Mouse (Mus musculus): ENCODE results near the gene Cacna1g. TPM values are rescaled to one million over a fixed set of nuclear protein-coding genes. Genes with fewer than 3 reads are reported as not detected.
A peak's percentile ranks its signal among the peaks of the same experiment; 100 is the strongest.

Gene Cacna1g
- total and polyA plus RNA-seq, 3 experiments = 1.7 to 3.7 (median 2.4) TPM

DNA sequence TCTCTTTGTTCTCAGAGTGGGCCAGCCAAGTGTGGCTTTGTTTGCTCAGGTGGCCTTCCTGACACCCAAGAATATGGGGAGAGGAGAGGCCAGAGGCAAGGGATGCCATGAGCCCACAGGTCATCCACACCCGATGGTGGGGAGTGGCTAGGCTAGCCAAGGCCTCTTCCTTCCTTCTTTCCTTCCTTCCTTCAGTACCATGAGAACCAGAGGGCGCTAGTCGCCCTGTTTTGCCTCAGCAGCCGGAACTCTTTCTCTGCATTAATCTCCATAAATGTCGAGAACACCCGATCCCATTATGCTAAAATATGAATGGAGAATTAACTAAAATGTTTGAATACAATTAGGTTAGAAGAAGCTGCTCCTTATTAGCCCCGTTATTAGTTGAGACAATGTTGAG lies 53.7 kb downstream of the Cacna1g start:
- TF ChIP-seq MYC (IDR thresholded peaks at IDR 0.05; ENCODE audit: low read depth, low read length) = 0 out of 2 replicates have a peak, but pooled peaks have one; percentile 19
- peak; percentile 83 for TF ChIP-seq ZC3H11A (IDR thresholded peaks at IDR 0.05; ENCODE audit: low read depth, low read length)
- TF ChIP-seq EP300 (IDR thresholded peaks at IDR 0.05; ENCODE audit: low read length) = peak; percentile 18; the same call in 1 of the 2 replicates
- TF ChIP-seq RAD21 (IDR thresholded peaks at IDR 0.05; ENCODE audit: low read depth, low read length) = peak; percentile 90
- peak; percentile 67; the same call in 1 of the 2 replicates for TF ChIP-seq MEF2A (IDR thresholded peaks at IDR 0.05; ENCODE audit: borderline replicate concordance, low read depth, low read length)
- TF ChIP-seq RCOR1 (conservative IDR thresholded peaks at IDR 0.05; ENCODE audit: low read depth, low read length) = peak; percentile 61
- no peak for TF ChIP-seq USF2 (conservative IDR thresholded peaks at IDR 0.05; ENCODE audit: low read depth, low read length)
- peak; percentile 82 for TF ChIP-seq ELF1 (IDR thresholded peaks at IDR 0.05; ENCODE audit: low read depth, low read length)
- peak; percentile 57; the same call in 1 of the 2 replicates for TF ChIP-seq NELFE (IDR thresholded peaks at IDR 0.05; ENCODE audit: low read depth, low read length)
- TF ChIP-seq CHD2 (IDR thresholded peaks at IDR 0.05; ENCODE audit: low read length) = no peak
- TF ChIP-seq CTCF (conservative IDR thresholded peaks at IDR 0.05 in 1 of 2, IDR thresholded peaks at IDR 0.05 in 1 of 2; ENCODE audit: low read depth in 2 of 2, low read length in 2 of 2) = peak; percentile 10 to 93; a peak in 2 of 4 replicates
- TF ChIP-seq CHD1 (IDR thresholded peaks at IDR 0.05; ENCODE audit: low read depth, low read length) = peak; percentile 24; the same call in 1 of the 2 replicates
- TF ChIP-seq IRF4 (IDR thresholded peaks at IDR 0.05; ENCODE audit: low read depth, low read length) = peak; percentile 74
- TF ChIP-seq JUND (conservative IDR thresholded peaks at IDR 0.05; ENCODE audit: low read depth, low read length) = 0 out of 2 replicates have a peak, but pooled peaks have one; percentile 23
- 0 out of 2 replicates have a peak, but pooled peaks have one; percentile 34 for TF ChIP-seq MAZ (IDR thresholded peaks at IDR 0.05; ENCODE audit: low read depth, low read length)
- no peak for TF ChIP-seq TBP (conservative IDR thresholded peaks at IDR 0.05; ENCODE audit: low read depth, low read length)
- TF ChIP-seq SMC3 (IDR thresholded peaks at IDR 0.05; ENCODE audit: low read depth, low read length) = peak; percentile 97
- peak; percentile 60 for TF ChIP-seq HCFC1 (IDR thresholded peaks at IDR 0.05; ENCODE audit: low read depth, low read length)
- 0 out of 2 replicates have a peak, but pooled peaks have one; percentile 38 for TF ChIP-seq TCF12 (IDR thresholded peaks at IDR 0.05; ENCODE audit: low read depth, low read length)
- TF ChIP-seq ZKSCAN1 (IDR thresholded peaks at IDR 0.05; ENCODE audit: borderline replicate concordance, low read depth, low read length) = no peak
- no peak for TF ChIP-seq E2F4 (IDR thresholded peaks at IDR 0.05; ENCODE audit: insufficient replicate concordance, low read depth, low read length)
- TF ChIP-seq MAX (IDR thresholded peaks at IDR 0.05; ENCODE audit: low read length) = 0 out of 2 replicates have a peak, but pooled peaks have one; percentile 18
- Histone ChIP-seq H3K9ac (ENCODE audit: insufficient read depth, low read depth) (peak overlapping the region; percentile 42), H3K9me3 (replicated peaks; ENCODE audit: low read length) (no peaks in the 10 kb centered on the region), H3K4me2 (ENCODE audit: insufficient read depth, low read depth, poor library complexity, severe bottlenecking) (peak overlapping the region; percentile 76; the same call in 1 of the 2 replicates), H3K4me3 (replicated peaks in 1 of 3; ENCODE audit: low read depth in 2 of 3, low read length in 2 of 3, poor library complexity in 1 of 3) (peak overlapping the region in 2 of 3 experiments; percentile 23 to 52), H3K27ac (ENCODE audit: insufficient read depth, low read depth) (no peak overlapping the region), H3K27me3 (replicated peaks) (no peaks in the 10 kb centered on the region), H3K79me2 (replicated peaks; ENCODE audit: control insufficient read depth, extremely low read depth, insufficient read depth, poor library complexity, severe bottlenecking) (no peaks in the 10 kb centered on the region), H3K36me3 (replicated peaks in 1 of 2; ENCODE audit: control insufficient read depth in 1 of 2, insufficient read depth in 1 of 2, low read length in 1 of 2) (peaks cover 0 to 9% of the 10 kb centered on the region in 2 experiments), H3K4me1 (ENCODE audit: control insufficient read depth in 1 of 2, insufficient read depth in 2 of 2) (peaks cover 26 to 43% of the 10 kb centered on the region in 2 experiments)
- peak; percentile 74 for DNase-seq (ENCODE audit: extremely low read depth)
- dilution Hi-C loops (cut with MboI; ENCODE audit: extremely low pct_ligation_motif_present, extremely low pct_unique_long_range_greater_than_20kb, low sequenced_read_pairs) (no loop called here), in situ Hi-C loops (cut with MboI; ENCODE audit: low pct_ligation_motif_present, low pct_unique_long_range_greater_than_20kb, low sequenced_read_pairs) (loop anchor here (5.0 kb wide), 1 partner anchor 62 kb away; no protein-coding TSS in a partner anchor)
